Mouse (Mus musculus) stomach, postnatal 0 days (tissue): ENCODE measurements around the gene Max. TPM values are rescaled to one million over a fixed set of nuclear protein-coding genes. Genes with fewer than 3 reads are reported as not detected.

Source experiments
- ATAC-seq: fragments of 200-750 bp; cut with Nextera tagmentation; 2 replicates; pipeline ENCODE4 v1.8.0; 2017; ENCODE audit not compliant: low FRiP score, low TSS enrichment
- DNase-seq: peaks from one replicate; pipeline ENCODE4 v3.0.0-alpha.2; 2016; ENCODE audit warnings: low spot score
- H3K27ac ChIP-seq: fragments of 300-500 bp; sonication (generic); replicated peaks from 2 replicates; pipeline ENCODE4 v1.5.1; 2014; ENCODE audit warnings: mild to moderate bottlenecking, control low read depth
- H3K27me3 ChIP-seq: fragments of 300-500 bp; sonication (generic); 2 replicates; pipeline ENCODE4 v1.6.1; 2014; ENCODE audit warnings: low read length; ENCODE audit not compliant: control insufficient read depth, insufficient read depth
- H3K36me3 ChIP-seq: fragments of 300-500 bp; sonication (generic); 2 replicates; pipeline ENCODE4 v1.6.1; 2014; ENCODE audit warnings: low read length, mixed read lengths; ENCODE audit not compliant: control insufficient read depth, insufficient read depth
- H3K4me1 ChIP-seq: fragments of 300-500 bp; sonication (generic); replicated peaks from 2 replicates; pipeline ENCODE4 v1.6.1; 2014; ENCODE audit warnings: antibody characterized with exemption; ENCODE audit not compliant: control insufficient read depth, insufficient read depth
- H3K4me2 ChIP-seq: fragments of 300-500 bp; sonication (generic); replicated peaks from 2 replicates; pipeline ENCODE4 v1.6.1; 2014; ENCODE audit warnings: low read depth, mild to moderate bottlenecking, control low read depth, moderate library complexity
- H3K4me3 ChIP-seq: fragments of 300-500 bp; sonication (generic); 2 replicates; pipeline ENCODE4 v1.5.1; 2014; ENCODE audit warnings: low read depth, low read length, control low read depth
- H3K9ac ChIP-seq: fragments of 300-500 bp; sonication (generic); 2 replicates; pipeline ENCODE4 v1.6.1; 2014; ENCODE audit warnings: mild to moderate bottlenecking, low read length, control low read depth, mixed read lengths
- H3K9me3 ChIP-seq: fragments of 300-500 bp; sonication (generic); 2 replicates; pipeline ENCODE4 v1.6.1; 2016; ENCODE audit warnings: low read length; ENCODE audit not compliant: control insufficient read depth
- CTCF ChIP-seq: IDR thresholded peaks from 2 replicates; pipeline ENCODE4 v1.5.1; 2016; ENCODE audit warnings: antibody characterized with exemption, low read depth, mild to moderate bottlenecking, moderate library complexity
- EP300 ChIP-seq: optimal IDR thresholded peaks from 2 replicates; pipeline ENCODE3; 2016; ENCODE audit warnings: antibody characterized with exemption
- WGBS: fragments of 180-500 bp; shearing (Covaris S2); extraction: QIAGEN DNeasy Blood & Tissue Kit; methylation state at CpG from one replicate; pipeline ENCODE4 v1.1.7; 2014; 5-methylcytosine and 5-hydroxymethylcytosine counted together
- polyA plus RNA-seq: library from polyadenylated mRNA; unstranded; fragments of >200 nt; fragmentation: Nextera tagmentation; extraction: Ambion mirVana; gene quantifications from 2 replicates; pipeline ENCODE4 v1.2.1, GENCODE M21; 2015

Gene Max
- polyA plus RNA-seq, 1 experiment from 2014 or later: 11.4 TPM

GRCm38 (mm10) chr12:76982818-76983471 is 20.9 kb upstream of the Max start:
- Histone ChIP-seq H3K4me3 (no peak overlapping the region), H3K27ac (no peak overlapping the region), H3K4me1 (no peaks in the 10 kb centered on the region), H3K27me3 (no peaks in the 10 kb centered on the region), H3K4me2 (no peak overlapping the region), H3K9ac (no peak overlapping the region), H3K9me3 (no peaks in the 10 kb centered on the region), H3K36me3 (no peaks in the 10 kb centered on the region)
- WGBS: 49% methylated on average over 16 of the region's 16 CpGs
- ATAC-seq: peak; percentile 85
- TF ChIP-seq CTCF: peak; percentile 34; the same call in 1 of the 2 replicates
- no peak for TF ChIP-seq EP300
- peak; percentile 55 for DNase-seq

- no peak for TF ChIP-seq CTCF
- peak; percentile 49 for TF ChIP-seq EP300
- H3K27ac ChIP-seq: no peak overlapping the region
These were observed 17.5 kb upstream of the Max start for GRCm38 (mm10) chr12:76979530-76979929.

GRCm38 (mm10) chr12:76972669-76973068 is 10.7 kb upstream of the Max start:
- Histone ChIP-seq H3K4me1 (no peaks in the 10 kb centered on the region), H3K4me3 (no peak overlapping the region), H3K9ac (no peak overlapping the region), H3K4me2 (no peak overlapping the region), H3K36me3 (no peaks in the 10 kb centered on the region), H3K27ac (no peak overlapping the region), H3K9me3 (no peaks in the 10 kb centered on the region), H3K27me3 (no peaks in the 10 kb centered on the region)
- WGBS: 84% methylated on average over 10 of the region's 10 CpGs
- ATAC-seq (no peak), DNase-seq (no peak)
- TF ChIP-seq EP300: no peak
- no peak for TF ChIP-seq CTCF

More at GRCm38 (mm10) chr12:76979530-76979929, 17.5 kb upstream of the Max start:
- H3K4me2 ChIP-seq: no peak overlapping the region
- ATAC-seq (no peak), DNase-seq (no peak)
- no peaks in the 10 kb centered on the region for H3K9me3 ChIP-seq
- no peaks in the 10 kb centered on the region for H3K36me3 ChIP-seq
- WGBS: 67% methylated on average over 3 of the region's 3 CpGs
- no peaks in the 10 kb centered on the region for H3K4me1 ChIP-seq
- no peak overlapping the region for H3K4me3 ChIP-seq
- no peaks in the 10 kb centered on the region for H3K27me3 ChIP-seq
- H3K9ac ChIP-seq: no peak overlapping the region

GRCm38 (mm10) chr12:76972241-76972640 is 10.2 kb upstream of the Max start:
- H3K9ac ChIP-seq: no peak overlapping the region
- H3K4me3 ChIP-seq: no peak overlapping the region
- H3K4me1 ChIP-seq: no peaks in the 10 kb centered on the region
- no peaks in the 10 kb centered on the region for H3K36me3 ChIP-seq
- TF ChIP-seq CTCF (no peak), EP300 (no peak)
- no peak overlapping the region for H3K4me2 ChIP-seq
- H3K27me3 ChIP-seq: no peaks in the 10 kb centered on the region
- no peak overlapping the region for H3K27ac ChIP-seq
- WGBS: 81% methylated on average over 11 of the region's 11 CpGs
- ATAC-seq (no peak), DNase-seq (no peak)
- no peaks in the 10 kb centered on the region for H3K9me3 ChIP-seq

- ATAC-seq (no peak), DNase-seq (no peak)
- Histone ChIP-seq H3K27me3 (no peaks in the 10 kb centered on the region), H3K9ac (no peak overlapping the region), H3K4me3 (no peak overlapping the region), H3K27ac (no peak overlapping the region), H3K9me3 (no peaks in the 10 kb centered on the region), H3K36me3 (no peaks in the 10 kb centered on the region), H3K4me2 (no peak overlapping the region), H3K4me1 (no peaks in the 10 kb centered on the region)
- 62% methylated on average over 7 of the region's 7 CpGs for WGBS
- TF ChIP-seq EP300: no peak
- no peak for TF ChIP-seq CTCF
These were observed 9.7 kb upstream of the Max start for GRCm38 (mm10) chr12:76971642-76972221.

- H3K36me3 ChIP-seq: no peaks in the 10 kb centered on the region
- H3K4me2 ChIP-seq: no peak overlapping the region
- H3K27ac ChIP-seq: no peak overlapping the region
- TF ChIP-seq CTCF: no peak
- no peak for TF ChIP-seq EP300
- H3K27me3 ChIP-seq: no peaks in the 10 kb centered on the region
- no peaks in the 10 kb centered on the region for H3K4me1 ChIP-seq
- DNase-seq (no peak), ATAC-seq (no peak)
- 26% methylated on average over 4 of the region's 4 CpGs for WGBS
- H3K9me3 ChIP-seq: no peaks in the 10 kb centered on the region
- H3K9ac ChIP-seq: no peak overlapping the region
- no peak overlapping the region for H3K4me3 ChIP-seq
These were observed 3.9 kb upstream of the Max start for GRCm38 (mm10) chr12:76965876-76966275.
